Mouse (Mus musculus) c-Kit-positive CD71-positive TER-119-positive erythroid progenitor cells, embryonic 14.5 days (primary cell): ENCODE measurements at regions not wholly inside any gene's neighbourhood (a gene's known extent, or its start where the extent isn't known, plus 50 kb on each side); places are given as distances from the start of the nearest gene placed in this dataset.

Experiments used
- DNase-seq: peaks from one replicate; pipeline ENCODE4 v3.0.0-alpha.2; 2013; ENCODE audit warnings: low spot score

DNA sequence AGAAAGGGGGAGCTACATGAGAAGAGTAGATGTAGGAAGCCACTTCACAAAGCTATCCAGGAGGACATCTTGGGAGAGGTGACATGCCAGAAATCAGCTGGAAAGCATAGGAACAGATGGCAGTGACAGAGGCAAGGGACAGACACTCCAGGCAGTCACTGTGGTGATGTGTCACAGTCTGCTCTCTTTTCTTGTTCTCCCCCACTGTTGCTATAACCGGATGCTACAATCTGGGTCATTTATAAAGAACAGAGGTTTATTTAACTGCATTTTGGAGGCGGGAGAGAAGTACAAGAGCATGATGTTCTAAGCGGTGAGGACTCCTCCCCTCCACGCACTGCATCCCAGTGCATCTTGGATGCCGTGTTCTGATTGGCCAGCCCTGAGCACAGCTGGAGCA is 133.8 kb upstream of the Med13l start:
- no peak for DNase-seq

GRCm38 (mm10) chr5:118428323-118429095 is 132.0 kb upstream of the Med13l start:
- no peak for DNase-seq

DNA sequence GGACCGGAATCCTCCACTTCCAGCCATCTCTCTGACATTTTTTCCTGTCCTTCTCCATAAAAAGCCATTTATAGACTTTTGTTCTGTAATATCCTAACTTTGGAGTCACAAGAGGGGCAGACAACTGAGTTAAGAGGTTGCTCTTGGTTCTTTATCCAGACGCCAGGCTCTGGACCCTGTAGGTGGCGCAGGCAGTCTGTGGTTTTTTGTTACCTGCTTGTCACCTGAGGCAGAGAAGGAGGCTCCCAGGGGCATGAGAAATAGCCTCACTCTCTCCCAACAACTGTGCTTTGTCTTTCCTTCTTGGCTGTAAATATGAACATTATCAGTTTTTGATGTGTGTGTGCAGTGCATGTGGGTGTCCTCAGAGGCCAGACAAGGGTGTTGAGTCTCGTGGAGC is 126.9 kb upstream of the Med13l start:
- no peak for DNase-seq

DNA sequence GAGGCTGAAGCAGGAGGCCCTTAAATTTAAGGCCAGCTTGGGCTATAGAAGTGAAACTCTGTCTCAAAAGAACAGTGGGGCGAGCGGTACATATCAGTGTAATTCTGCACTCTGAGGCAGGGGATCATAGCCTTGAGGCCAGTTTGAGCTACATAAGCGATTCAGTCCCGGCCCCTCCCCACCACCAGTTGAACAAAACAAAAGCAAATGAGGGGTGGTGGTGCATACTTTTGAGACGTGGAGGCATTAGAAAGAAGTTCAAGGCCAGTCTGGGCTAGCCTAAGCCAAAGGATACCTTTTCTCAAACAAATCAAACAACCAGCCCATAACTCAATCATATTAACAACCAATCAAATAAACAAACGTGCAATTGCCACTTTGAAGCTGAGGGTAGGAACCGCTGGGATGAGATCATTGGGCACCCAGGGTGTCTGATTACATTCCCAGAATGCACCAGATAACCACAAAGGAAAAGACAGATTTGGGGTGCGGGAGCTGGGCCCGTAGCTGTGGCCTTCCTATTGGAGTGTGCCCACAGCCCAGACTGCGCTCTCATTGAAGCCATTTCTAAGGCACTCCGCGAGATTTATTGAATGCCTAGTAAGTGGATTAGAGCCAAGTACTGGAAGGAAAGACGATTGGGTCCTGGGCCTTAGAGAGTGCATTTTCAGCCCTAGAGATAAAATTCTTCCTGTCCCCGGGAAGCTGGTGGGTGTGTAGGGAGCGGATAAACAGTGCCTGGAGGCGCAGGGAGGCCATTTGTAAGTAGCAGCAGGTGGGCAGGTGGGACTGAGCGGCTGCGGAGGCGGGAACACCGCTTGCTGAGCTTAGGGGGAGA is 125.5 kb upstream of the Med13l start:
- no peak for DNase-seq

DNA sequence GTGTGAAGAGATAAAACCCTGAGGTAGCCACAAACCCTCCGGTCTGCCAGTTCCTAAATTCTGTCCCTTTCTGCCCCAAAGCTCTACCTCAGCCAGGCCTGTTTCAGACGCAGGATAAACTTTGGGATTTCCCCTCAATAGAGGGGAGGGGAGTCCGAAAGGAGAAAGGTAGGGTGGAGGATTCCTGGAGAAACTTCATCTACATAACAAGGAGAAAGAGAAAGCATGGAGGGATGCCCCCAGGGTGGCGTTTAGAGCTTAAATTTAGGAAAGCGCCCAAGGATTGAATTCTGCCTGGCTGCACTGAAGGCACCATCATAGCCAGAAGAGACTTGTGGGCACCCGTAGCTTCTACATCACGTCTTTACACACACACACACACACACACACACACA is 124.9 kb upstream of the Med13l start:
- no peak for DNase-seq

- no peak for DNase-seq
Measured at GRCm38 (mm10) chr5:118436035-118436434, 124.4 kb upstream of the Med13l start.

GRCm38 (mm10) chr5:118436474-118437306 is 123.8 kb upstream of the Med13l start:
- no peak for DNase-seq

GRCm38 (mm10) chr5:118437307-118437610 is 123.2 kb upstream of the Med13l start:
- no peak for DNase-seq

- no peak for DNase-seq
Measured at GRCm38 (mm10) chr5:118438016-118438415, 122.5 kb upstream of the Med13l start.

- DNase-seq = no peak
Measured at GRCm38 (mm10) chr5:118444538-118445251, 115.8 kb upstream of the Med13l start.

DNA sequence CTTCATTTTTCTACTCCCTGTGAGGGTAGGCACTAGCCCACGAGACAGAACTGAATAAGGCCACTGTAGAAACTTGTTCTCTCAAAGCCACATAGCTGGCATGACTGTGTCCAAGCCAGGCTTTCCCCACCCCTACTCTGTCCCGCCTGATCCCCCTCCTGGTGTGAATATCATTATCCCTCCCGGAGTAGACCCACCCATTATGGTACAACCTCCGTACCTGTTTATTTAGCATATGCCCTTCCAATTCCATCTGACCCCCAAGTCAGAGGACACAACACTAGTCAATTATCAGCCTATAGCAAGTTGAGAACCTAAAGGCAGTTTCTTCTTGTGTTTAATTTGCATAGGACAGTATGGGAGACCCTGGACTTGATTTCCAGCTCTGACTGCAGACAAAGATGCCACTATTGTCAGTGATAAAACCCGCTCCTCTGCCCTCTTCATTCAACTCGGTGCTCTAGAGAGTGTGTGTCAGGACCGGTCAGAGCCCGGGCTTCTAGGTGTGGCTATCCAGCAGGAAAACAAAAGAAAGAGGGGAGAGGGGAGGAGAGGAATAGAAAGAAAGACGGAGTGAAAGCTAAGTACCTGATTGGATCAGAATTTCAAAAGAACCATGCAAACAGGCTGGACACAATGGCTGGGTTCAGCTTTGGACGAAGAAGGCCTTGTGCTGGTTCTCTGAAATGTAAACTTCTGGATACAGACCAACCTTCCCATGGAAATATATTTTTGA is 115.1 kb upstream of the Med13l start:
- no peak for DNase-seq

- no peak for DNase-seq
Measured at GRCm38 (mm10) chr5:118445988-118446280, 114.5 kb upstream of the Med13l start.

DNA sequence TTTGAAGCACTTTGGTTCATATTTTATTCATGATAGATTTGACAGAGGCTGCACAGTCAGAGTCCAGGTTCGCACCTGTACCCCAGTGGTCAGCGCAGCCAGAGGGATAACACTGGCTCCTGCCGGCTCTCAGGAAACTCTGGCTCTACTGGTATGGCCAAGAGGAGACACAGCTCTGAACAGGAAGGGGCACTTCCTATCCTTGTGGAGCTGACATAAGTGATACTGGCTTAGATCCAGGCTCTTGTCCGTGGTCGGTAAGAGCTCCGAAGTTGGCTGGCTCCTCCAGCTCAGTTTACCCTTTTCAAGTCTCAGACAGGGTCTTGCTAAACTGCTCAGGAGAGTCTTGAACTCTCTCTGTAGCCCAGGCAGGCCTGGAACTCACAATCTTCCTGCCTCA is 113.6 kb upstream of the Med13l start:
- DNase-seq = no peak

- no peak for DNase-seq
Measured at GRCm38 (mm10) chr5:118447366-118447765, 113.1 kb upstream of the Med13l start.

GRCm38 (mm10) chr5:118448884-118449515 is 111.5 kb upstream of the Med13l start:
- no peak for DNase-seq

DNA sequence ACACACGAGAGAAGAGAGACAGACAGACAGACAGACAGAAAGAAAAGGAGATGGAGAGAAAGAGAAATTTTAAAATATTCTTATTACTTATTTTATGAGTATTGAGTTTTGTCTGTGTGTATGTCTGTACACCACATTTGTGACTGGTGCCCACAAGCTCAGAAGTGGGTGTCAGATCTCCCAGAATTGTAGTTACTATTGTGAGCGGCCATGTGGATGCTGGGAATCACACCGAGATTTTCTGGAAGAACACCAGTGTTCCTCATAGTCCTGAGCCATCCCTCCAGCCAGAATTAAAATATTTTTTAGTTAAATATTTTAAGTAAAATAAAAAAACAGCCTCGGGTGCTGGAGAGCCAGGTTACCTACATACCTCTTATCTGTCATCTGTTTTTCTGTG is 110.6 kb upstream of the Med13l start:
- no peak for DNase-seq

DNA sequence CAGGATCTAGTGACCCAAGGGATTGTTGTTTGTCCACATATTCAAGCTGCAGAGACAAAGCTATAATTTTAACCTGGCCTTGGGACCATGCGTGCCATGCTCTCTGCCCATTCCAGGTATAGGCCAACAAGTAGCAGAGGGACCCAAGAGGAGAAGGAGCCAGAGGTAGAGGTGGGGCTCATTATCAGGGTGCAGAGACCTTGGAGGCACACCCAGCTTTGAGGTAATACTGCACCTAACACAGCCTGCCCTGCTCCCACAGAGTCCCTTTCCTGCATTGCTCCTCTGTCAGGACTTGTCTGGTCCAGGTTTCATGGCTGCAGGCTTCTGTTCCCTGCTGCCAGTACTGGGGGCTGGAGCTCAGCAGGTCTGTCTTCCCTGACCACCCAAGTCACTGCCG is 108.4 kb upstream of the Med13l start:
- no peak for DNase-seq

- DNase-seq = no peak
Measured at GRCm38 (mm10) chr5:118454096-118454495, 106.4 kb upstream of the Med13l start.

- no peak for DNase-seq
Measured at GRCm38 (mm10) chr5:118458727-118459390, 101.6 kb upstream of the Med13l start.

DNA sequence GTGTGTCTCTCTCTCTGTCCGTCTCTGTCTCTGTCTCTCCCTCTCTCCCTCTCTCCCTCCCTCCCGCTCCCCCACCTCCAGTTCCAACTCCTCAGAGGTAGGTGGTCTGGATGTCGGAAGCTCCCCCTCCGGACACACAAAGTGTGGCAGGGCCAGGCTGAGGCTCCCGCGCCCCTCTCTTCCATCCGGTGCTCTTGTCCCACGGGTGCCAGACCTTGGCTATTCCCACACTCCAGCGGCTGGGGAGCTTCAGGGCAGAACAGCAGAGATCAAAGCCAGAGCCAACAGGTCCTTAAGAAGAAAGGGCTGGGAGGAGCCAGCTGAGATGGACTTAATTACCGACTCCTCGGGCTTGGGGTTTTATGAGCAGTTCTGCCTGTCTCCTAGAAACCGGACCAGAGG is 101.1 kb upstream of the Med13l start:
- DNase-seq = no peak

- no peak for DNase-seq
Measured at GRCm38 (mm10) chr5:118461967-118462366, 98.5 kb upstream of the Med13l start.
